Mouse (Mus musculus) liver, adult 2 months (tissue): ENCODE results near the gene Gabbr2. TPM values are rescaled to one million over a fixed set of nuclear protein-coding genes. Genes with fewer than 3 reads are reported as not detected.

Experiments used
- DNase-seq: peaks from one replicate; pipeline ENCODE4 v3.0.0-alpha.2; 2011; ENCODE audit warnings: low read depth, low spot score; ENCODE audit errors: extremely low read depth
- H3K27ac ChIP-seq: fragments of 200-500 bp; replicated peaks from 2 replicates; pipeline ENCODE4 v1.5.1; 2012; ENCODE audit warnings: low read depth, mild to moderate bottlenecking, control low read depth, inconsistent platforms, low read length; ENCODE audit not compliant: insufficient read depth
- H3K27me3 ChIP-seq: fragments of 200-500 bp; 2 replicates; pipeline ENCODE4 v1.6.1; 2012; ENCODE audit warnings: mild to moderate bottlenecking, moderate library complexity, low read length, inconsistent platforms; ENCODE audit not compliant: control insufficient read depth, insufficient read depth
- H3K36me3 ChIP-seq: fragments of 200-500 bp; 2 replicates; pipeline ENCODE4 v1.6.1; 2012; ENCODE audit warnings: low read length, inconsistent platforms; ENCODE audit not compliant: control insufficient read depth, insufficient read depth
- H3K4me1 ChIP-seq: fragments of 200-500 bp; 2 replicates; pipeline ENCODE4 v1.6.1; 2011; ENCODE audit warnings: low read length; ENCODE audit not compliant: control insufficient read depth, insufficient read depth
- H3K4me3 ChIP-seq: fragments of 200-500 bp; 2 replicates; pipeline ENCODE4 v1.5.1; 2011; ENCODE audit warnings: low read depth, mild to moderate bottlenecking, control low read depth, low read length, moderate library complexity; ENCODE audit not compliant: insufficient read depth
- H3K79me2 ChIP-seq: fragments of 200-500 bp; 2 replicates; pipeline ENCODE4 v1.6.1; 2012; ENCODE audit warnings: inconsistent platforms, mild to moderate bottlenecking, low read length, moderate library complexity; ENCODE audit not compliant: control insufficient read depth, insufficient read depth
- H3K9ac ChIP-seq: fragments of 200-500 bp; 2 replicates; pipeline ENCODE4 v1.6.1; 2012; ENCODE audit warnings: low read depth, mild to moderate bottlenecking, control low read depth, inconsistent platforms, low read length
- CTCF ChIP-seq: fragments of 200-500 bp; IDR thresholded peaks from 2 replicates; pipeline ENCODE4 v1.5.1; 2011; ENCODE audit warnings: low read depth, low read length, control low read depth
- POLR2A ChIP-seq: fragments of 200-500 bp; IDR thresholded peaks from 2 replicates; pipeline ENCODE4 v1.6.1; 2011; ENCODE audit warnings: low read length, control low read depth; ENCODE audit not compliant: insufficient read depth; ENCODE audit errors: extremely low read depth
- WGBS: fragments of 180-500 bp; shearing (Covaris S2); methylation state at CpG from one replicate; pipeline ENCODE4 v1.1.7; 2018; 5-methylcytosine and 5-hydroxymethylcytosine counted together
- polyA plus RNA-seq: library from polyadenylated mRNA; depleted of rRNA; stranded (reverse); fragments of >200 nt; gene quantifications from 2 replicates; pipeline ENCODE4 v1.2.3, GENCODE M21; 2012
- total RNA-seq: library from RNA; depleted of rRNA; stranded (reverse); fragments of >200 nt; gene quantifications from 2 replicates; pipeline ENCODE4 v1.2.3, GENCODE M21; 2014

The Gabbr2 gene
- total and polyA plus RNA-seq, 2 experiments, result 7.7 to 15.0 TPM

DNA sequence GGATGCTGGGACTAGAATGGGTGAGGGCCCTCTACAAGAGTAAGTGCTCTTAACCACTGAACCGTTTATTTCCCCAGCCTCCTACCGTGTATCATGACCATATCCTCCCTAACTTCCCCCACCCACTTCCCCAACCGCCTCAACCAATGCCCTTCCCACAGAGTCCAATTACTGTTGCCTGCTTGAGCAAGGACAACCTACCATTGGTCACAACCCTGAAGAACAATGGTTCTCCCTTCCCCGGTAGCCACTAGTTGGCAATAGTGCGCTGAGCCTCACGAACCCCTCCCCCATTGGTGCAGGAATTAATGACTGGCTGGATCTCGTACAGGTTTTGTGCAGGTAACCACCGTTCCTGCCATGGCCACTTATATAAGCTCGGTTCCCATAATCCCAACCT, 361.3 kb downstream of the Gabbr2 start:
- Histone ChIP-seq H3K4me3 (no peak overlapping the region), H3K27ac (no peak overlapping the region), H3K9ac (no peak overlapping the region), H3K4me1 (no peaks in the 10 kb centered on the region), H3K36me3 (no peaks in the 10 kb centered on the region), H3K27me3 (no peaks in the 10 kb centered on the region), H3K79me2 (no peaks in the 10 kb centered on the region)
- TF ChIP-seq POLR2A (no peak), CTCF (no peak)
- no peak for DNase-seq
- 52% methylated on average over 9 of the region's 9 CpGs for WGBS

DNA sequence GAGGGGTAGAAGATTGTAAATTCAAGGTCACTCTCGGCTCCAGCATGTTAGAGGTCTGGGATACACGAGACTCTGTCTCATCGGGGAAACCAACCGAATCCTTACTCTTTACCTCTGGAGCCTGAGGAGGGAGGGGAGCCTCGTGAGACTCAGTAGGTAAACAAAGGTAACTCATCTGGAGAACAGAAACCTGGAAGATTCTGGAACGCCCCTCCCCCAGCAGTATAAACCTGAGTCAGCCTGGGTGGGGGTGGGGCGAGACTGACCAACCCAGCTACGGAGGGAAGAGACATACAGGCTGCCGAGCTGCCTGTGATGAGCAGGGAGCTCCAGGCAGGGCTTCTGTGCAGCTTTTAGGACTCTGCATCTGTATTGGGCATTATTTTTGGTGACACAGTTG, 362.8 kb downstream of the Gabbr2 start:
- Histone ChIP-seq H3K9ac (no peak overlapping the region), H3K36me3 (no peaks in the 10 kb centered on the region), H3K27me3 (no peaks in the 10 kb centered on the region), H3K4me1 (no peaks in the 10 kb centered on the region), H3K4me3 (no peak overlapping the region), H3K27ac (no peak overlapping the region), H3K79me2 (no peaks in the 10 kb centered on the region)
- TF ChIP-seq CTCF (no peak), POLR2A (no peak)
- 33% methylated on average over 9 of the region's 9 CpGs for WGBS
- DNase-seq, result no peak

DNA sequence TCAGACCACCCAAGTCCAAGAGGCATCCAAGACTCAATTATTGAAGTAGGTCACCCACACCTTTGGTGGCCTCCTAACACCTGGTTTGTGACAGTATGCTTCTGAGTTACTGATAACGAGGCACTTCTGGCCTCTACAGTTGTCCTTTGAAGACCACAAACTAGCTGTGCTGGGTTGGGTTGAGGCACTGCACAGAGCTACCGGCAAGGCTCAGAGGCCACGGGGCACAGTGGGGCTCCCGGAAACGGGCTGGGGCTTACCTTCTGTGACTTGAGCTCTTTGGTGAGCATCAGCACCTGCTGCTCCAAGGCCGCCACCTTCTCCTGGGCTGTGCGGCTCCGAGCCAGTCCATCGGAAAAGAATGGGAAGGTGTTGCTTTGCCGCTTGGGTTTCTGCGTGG, 363.6 kb downstream of the Gabbr2 start:
- no peaks in the 10 kb centered on the region for H3K36me3 ChIP-seq
- H3K4me1 ChIP-seq, result no peaks in the 10 kb centered on the region
- TF ChIP-seq CTCF, result no peak
- no peak for TF ChIP-seq POLR2A
- H3K9ac ChIP-seq, result no peak overlapping the region
- no peaks in the 10 kb centered on the region for H3K27me3 ChIP-seq
- no peak overlapping the region for H3K27ac ChIP-seq
- H3K79me2 ChIP-seq, result no peaks in the 10 kb centered on the region
- no peak overlapping the region for H3K4me3 ChIP-seq
- WGBS, result 80% methylated on average over 11 of the region's 11 CpGs
- no peak for DNase-seq

DNA sequence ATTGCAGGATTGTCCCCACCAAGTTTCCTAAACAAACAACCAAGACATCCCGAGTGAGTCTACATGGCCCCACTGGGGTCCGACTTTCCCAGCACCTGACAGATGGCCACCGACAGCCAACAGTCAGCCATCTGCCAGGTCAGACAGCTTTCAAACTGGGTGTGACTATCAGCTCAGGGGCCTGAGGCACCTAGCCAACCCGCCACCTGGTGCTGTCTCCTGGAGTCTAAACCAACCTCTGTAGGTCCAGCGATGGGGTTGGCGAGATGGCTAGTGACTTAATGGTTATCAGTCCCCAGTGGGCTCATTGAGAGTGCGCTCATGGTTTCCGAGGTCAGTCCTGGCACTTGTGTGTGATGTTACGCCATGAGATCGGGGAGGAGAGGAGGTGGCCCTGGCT, 366.6 kb downstream of the Gabbr2 start:
- H3K4me3 ChIP-seq, result no peak overlapping the region
- WGBS, result 87% methylated on average over 10 of the region's 10 CpGs
- H3K27me3 ChIP-seq, result no peaks in the 10 kb centered on the region
- no peaks in the 10 kb centered on the region for H3K79me2 ChIP-seq
- H3K9ac ChIP-seq, result no peak overlapping the region
- no peak for DNase-seq
- no peaks in the 10 kb centered on the region for H3K36me3 ChIP-seq
- H3K27ac ChIP-seq, result no peak overlapping the region
- no peaks in the 10 kb centered on the region for H3K4me1 ChIP-seq
- no peak for TF ChIP-seq POLR2A
- no peak for TF ChIP-seq CTCF

DNA sequence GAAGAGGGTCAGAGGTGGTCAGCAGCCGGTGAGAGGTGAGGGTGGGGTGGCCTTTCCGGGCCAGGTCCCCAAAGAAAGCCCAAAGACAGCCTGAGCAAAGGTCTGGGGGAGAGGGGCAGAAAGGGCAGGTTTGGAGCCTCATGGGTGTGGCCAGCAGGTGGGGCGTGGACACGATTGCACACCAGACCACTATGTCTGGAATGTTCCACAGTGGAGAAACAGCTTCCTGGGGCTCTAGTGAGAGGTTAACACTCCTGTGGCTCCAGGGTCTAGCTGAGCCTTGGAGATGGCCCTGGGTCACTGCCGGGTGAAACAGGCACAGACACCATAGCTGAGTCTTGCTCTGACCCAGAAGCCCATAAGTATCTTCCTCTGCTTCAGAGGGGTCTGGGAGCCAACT, 368.7 kb downstream of the Gabbr2 start:
- DNase-seq, result no peak
- no peak overlapping the region for H3K27ac ChIP-seq
- H3K4me3 ChIP-seq, result no peak overlapping the region
- H3K4me1 ChIP-seq, result no peaks in the 10 kb centered on the region
- peaks cover 2% of the 10 kb centered on the region; the same call in 1 of the 2 replicates for H3K27me3 ChIP-seq
- H3K9ac ChIP-seq, result no peak overlapping the region
- TF ChIP-seq POLR2A (no peak), CTCF (no peak)
- WGBS, result 78% methylated on average over 5 of the region's 5 CpGs
- no peaks in the 10 kb centered on the region for H3K79me2 ChIP-seq
- H3K36me3 ChIP-seq, result no peaks in the 10 kb centered on the region

DNA sequence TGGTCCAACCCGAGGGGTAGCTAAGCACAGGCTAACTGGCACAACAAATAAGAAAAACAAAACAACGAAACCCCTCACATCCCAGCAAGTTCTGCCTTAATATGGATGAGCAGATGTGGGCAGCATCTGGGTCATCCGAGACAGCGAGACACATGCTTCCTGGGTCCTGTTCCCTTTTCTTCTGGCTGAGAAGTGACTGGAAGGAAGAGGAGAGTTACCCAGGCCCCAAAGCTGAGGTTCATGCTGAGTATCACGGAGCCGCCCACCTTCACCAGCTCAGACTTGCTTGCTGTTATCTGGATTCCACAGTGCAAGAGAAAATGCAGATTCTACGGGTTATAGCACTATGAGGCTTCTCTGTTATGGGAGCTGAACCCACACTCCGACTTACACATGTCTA, 370.7 kb downstream of the Gabbr2 start:
- Histone ChIP-seq H3K9ac (no peak overlapping the region), H3K27me3 (peaks cover 2% of the 10 kb centered on the region; the same call in 1 of the 2 replicates), H3K4me1 (no peaks in the 10 kb centered on the region), H3K36me3 (no peaks in the 10 kb centered on the region), H3K79me2 (no peaks in the 10 kb centered on the region), H3K4me3 (no peak overlapping the region), H3K27ac (no peak overlapping the region)
- 83% methylated on average over 8 of the region's 8 CpGs for WGBS
- DNase-seq, result no peak
- TF ChIP-seq POLR2A (no peak), CTCF (no peak)
